Mouse (Mus musculus): ENCODE results near the gene Timp2.
"Not testable (repeated sequence)": the region's sequence is repeated elsewhere in the genome, so short reads cannot be mapped to it uniquely, and the experiment has no call there.

The Timp2 gene

GRCm38 (mm10) chr11:118330777-118331176 is 24.8 kb downstream of the Timp2 start:
- DNase-seq, result no peak

GRCm38 (mm10) chr11:118330361-118330760 is 25.2 kb downstream of the Timp2 start:
- no peak for DNase-seq

DNA sequence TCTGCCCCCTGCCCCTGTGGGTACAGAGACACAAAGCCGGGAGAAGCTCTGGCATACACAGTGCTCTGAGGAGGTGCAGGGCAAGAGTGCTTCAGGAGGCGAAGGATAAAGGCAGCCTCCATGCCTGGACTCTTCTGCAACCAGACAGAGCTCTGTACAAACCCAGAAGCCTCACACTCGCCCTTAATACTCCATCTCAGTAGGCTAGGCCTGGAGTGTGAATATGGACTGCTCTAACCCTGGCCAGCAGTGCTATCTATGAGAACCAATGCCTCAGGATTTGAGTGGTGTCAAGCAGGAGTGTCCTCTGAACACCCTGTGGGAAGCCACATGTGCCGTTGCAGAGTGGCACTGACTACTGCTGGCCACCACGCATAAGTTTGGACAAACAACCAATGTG is 26.6 kb downstream of the Timp2 start:
- no peak for DNase-seq

- no peak for DNase-seq
Observed at GRCm38 (mm10) chr11:118328511-118328910, 27.0 kb downstream of the Timp2 start.

DNA sequence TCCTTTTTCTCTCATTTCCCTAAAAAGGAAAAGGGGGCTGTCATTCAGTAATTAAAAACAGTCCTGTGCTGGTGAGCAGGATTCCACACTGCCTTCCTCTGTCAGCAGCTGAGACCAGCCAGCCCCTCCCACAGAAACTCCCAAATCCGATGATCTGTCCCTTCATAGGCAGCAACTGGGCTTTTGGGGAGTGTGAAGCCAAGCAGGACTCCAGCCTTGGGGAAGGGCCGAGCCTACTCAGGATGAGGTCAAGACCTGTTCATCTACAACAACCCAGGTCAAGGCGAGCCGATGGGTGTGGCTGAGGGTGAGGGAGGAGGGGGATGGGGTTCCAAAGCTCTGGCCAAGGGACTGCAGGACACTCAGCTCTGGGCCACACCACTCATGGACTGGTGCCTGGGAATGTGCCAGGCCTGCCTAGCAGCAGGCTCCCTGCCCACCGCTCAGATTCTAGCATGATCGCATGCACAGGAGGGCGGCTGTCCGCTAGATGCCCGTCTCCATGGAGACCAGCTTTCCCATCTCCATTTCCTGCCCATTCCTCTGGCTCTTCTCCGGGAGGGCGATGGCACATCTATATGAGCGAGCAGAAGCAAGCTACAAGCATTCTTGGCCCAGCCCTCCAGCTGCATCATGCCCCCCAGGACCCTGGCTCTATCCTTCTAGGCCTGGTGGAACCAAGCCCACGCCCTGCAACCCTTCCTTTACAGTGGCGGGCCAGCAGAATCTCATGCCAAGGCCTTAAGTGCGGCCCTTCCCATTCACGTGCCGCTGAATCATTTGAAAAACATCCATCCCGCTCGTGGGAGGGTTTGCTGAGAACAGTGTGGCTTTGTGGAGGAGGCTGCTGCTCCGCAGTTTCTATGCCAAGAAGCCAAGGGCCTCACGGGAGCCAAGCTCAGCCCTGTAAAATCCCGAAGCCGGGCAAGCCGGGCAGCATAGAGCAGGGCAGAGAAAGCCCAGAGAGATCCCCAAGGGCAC is 28.3 kb downstream of the Timp2 start:
- peak; percentile 50 to 52 for DNase-seq

DNA sequence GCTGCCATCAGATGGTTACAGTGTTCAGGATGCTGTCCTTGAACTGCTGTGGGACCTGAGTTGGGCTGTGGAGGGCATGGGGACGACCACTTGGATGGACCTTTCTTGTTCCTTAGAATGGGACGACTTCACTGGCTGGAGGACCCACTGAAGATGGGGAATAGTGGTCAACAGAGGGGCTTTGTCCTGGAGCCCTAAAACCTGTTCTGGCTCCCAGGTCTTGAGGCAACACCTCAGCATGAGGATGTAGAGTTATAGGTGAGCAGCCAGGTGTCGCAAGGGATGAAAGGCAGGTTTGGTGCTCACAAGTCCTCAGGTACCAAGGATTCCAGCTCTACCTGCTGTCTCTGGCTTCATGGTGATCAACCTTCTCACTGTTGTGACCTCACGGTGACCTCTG is 29.0 kb downstream of the Timp2 start:
- no peak for DNase-seq

DNA sequence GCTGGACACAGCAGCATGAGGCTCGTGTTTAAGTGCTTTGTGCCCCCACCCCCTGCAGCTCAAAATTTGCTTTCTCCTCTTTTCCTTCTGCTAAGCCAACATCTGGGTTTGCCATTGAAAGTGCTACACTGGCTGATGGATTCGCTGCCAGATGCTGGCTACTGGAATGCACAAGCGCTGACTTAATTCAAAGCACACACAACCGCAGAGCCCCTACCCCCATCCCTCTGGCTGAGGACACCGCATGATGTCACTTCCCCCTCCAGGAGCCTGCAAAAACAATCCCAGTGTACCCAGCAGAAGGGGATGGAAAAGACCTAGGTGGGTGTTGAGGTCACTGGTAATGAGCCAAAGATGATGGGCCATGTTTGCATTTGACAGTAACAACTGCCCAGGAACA is 31.0 kb downstream of the Timp2 start:
- no peak for DNase-seq

DNA sequence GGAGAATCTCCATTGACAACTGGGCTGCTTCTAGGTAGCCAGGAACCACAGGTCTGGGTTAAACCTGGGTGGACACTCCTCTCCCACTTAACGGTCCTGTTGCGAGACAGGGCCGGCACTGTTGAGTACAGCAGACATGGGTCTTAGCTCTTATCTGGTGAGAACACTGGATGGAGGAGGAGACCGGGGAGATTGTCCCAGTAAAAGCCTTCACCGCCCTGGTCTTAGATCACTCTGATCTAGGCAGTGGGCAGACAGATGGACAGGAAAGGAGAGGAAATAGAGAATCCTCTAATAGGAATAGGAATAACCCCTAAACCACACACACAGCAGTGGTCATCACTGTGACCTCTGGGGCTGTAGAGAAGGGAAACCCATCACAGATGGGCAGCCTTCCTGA is 31.6 kb downstream of the Timp2 start:
- DNase-seq, result no peak

DNA sequence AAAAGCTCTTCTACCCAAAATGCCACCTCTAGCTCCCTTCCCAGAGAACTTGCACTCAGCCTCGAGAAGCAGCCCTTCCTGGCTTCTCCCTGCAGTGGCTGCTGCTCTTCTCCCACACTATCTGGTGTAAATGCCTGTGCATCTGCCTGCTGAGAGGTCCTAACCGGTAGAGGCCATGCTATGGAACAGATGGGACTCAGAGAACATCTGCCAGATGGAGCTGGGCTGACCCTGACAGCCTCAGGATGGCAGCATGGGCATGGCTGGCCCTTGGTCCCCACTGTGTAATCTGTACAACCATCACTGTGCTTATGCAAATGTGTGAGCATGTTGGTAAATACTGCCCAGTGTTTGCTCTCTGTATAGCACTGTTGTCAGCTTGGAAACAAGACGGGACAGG is 32.9 kb downstream of the Timp2 start:
- DNase-seq, result no peak

DNA sequence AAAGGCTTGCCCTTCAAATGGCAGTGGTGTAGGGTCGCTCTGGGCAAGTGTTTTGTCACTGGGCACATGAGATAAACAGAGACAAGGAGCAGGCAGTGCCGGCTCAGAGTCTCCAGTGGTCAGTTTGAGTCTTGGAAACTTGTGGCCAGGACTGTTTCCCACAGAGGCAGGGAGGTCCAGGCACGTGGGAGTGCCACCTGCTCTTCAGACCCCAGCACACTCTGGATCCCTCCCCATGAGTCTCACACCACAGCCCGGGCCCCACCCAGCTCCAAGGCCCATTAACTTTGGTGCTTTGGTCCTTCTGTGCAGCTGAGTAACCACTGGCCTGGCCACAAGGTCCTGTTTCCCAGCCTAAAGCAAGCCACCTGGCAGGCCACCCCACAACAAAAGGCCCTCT is 33.6 kb downstream of the Timp2 start:
- no peak for DNase-seq

GRCm38 (mm10) chr11:118321500-118321899 is 34.0 kb downstream of the Timp2 start:
- DNase-seq, result no peak

GRCm38 (mm10) chr11:118318678-118319077 is 36.9 kb downstream of the Timp2 start:
- peak in 1 of 2 experiments; percentile 24 for DNase-seq

GRCm38 (mm10) chr11:118317129-118317528 is 38.4 kb downstream of the Timp2 start:
- DNase-seq, result peak; percentile 34 to 55

GRCm38 (mm10) chr11:118316231-118316806 is 39.2 kb downstream of the Timp2 start:
- no peak for DNase-seq

GRCm38 (mm10) chr11:118312132-118312723 is 43.3 kb downstream of the Timp2 start:
- no peak for DNase-seq

- not testable (repeated sequence) for DNase-seq
Observed at GRCm38 (mm10) chr11:118307962-118308361, 47.6 kb downstream of the Timp2 start.

DNA sequence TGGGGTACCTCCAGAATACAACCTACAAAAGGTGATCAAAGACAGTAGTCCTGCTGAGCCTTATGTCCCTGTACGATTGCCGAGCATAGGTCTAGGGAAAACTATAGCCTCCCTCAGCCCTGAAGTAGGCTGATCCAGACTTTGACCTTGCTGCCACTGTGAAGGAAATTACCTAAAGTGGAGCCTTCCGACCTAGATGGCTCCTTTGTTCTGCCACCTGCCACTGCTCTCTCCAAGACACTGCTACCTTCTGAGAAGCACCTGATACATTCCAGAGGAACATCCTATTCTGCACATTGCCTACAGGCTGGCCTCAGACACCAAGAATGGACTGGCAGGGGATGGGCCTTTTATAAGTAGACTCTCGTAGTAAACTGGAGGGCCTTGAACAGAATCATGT is 51.6 kb downstream of the Timp2 start:
- DNase-seq, result not testable (repeated sequence)

- no peak for DNase-seq
Observed at GRCm38 (mm10) chr11:118298810-118299209, 56.7 kb downstream of the Timp2 start.

- no peak for DNase-seq
Observed at GRCm38 (mm10) chr11:118297967-118298366, 57.6 kb downstream of the Timp2 start.

DNA sequence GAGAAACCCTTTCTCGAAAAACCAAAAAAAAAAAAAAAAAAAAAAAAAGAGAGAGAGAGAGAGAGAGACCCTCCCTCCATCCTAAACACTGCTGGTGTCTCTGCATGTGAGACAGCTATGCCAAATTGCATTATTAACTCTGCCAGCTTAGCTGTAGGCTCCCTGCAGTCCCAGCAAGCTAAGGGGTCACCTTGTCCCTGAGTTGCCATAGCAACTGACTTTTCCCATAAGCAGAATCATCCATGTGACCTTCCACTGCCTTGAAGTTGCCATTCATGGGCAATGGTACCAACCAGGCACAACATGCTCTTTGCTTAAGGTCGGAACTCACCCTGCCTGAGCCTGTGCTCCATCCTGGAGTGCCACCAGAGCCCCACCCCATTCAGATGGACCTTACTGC is 60.5 kb downstream of the Timp2 start:
- DNase-seq, result no peak

- DNase-seq, result no peak
Observed at GRCm38 (mm10) chr11:118292671-118293070, 62.9 kb downstream of the Timp2 start.

GRCm38 (mm10) chr11:118289999-118290889 is 65.3 kb downstream of the Timp2 start, which contains the start of gene Usp36:
TSS of gene Usp36 (minus strand) at chr11:118290244.
- DNase-seq, result peak; percentile 100

GRCm38 (mm10) chr11:118289562-118289961 is 66.0 kb downstream of the Timp2 start:
- DNase-seq, result no peak

All from cerebellum, postnatal 36 days (tissue).